Mouse (Mus musculus): ENCODE results near the gene Atn1. TPM values are rescaled to one million over a fixed set of nuclear protein-coding genes. Genes with fewer than 3 reads are reported as not detected.

Gene Atn1
- polyA plus RNA-seq, 1 experiment from 2014 or later = 9.0 TPM

GRCm38 (mm10) chr6:124779984-124780416, 23.7 kb upstream of the Atn1 start:
- Histone ChIP-seq H3K4me2 (ENCODE audit: low read depth, low read length) (peak overlapping the region; percentile 47), H3K9ac (replicated peaks; ENCODE audit: low read length) (peak overlapping the region; percentile 29; the same call in 1 of the 2 replicates), H3K9me3 (replicated peaks; ENCODE audit: control insufficient read depth, low read length) (no peaks in the 10 kb centered on the region), H3K27ac (replicated peaks; ENCODE audit: low read depth, low read length) (no peak overlapping the region), H3K4me1 (ENCODE audit: control insufficient read depth, insufficient read depth, low read length) (peaks cover 4% of the 10 kb centered on the region; the same call in 1 of the 2 replicates), H3K4me3 (ENCODE audit: low read depth, low read length) (peak overlapping the region; percentile 22), H3K27me3 (ENCODE audit: control insufficient read depth, insufficient read depth, low read length) (peaks cover 2% of the 10 kb centered on the region), H3K36me3 (replicated peaks; ENCODE audit: control insufficient read depth, insufficient read depth, low read depth, low read length) (no peaks in the 10 kb centered on the region)
- 6% methylated on average over 10 of the region's 10 CpGs for WGBS
- DNase-seq (ENCODE audit: low spot score) (no peak), ATAC-seq (replicated peaks; ENCODE audit: insufficient number of reproducible peaks, low FRiP score, low TSS enrichment, low read depth) (no peak)

GRCm38 (mm10) chr6:124779222-124779983, 23.1 kb upstream of the Atn1 start, which contains the start of gene Lrrc23:
Gene Lrrc23, minus strand, starts transcription at chr6:124779727.
- WGBS = 2% methylated on average over 23 of the region's 23 CpGs
- no peak; the same call in 1 of the 2 replicates for ATAC-seq (replicated peaks; ENCODE audit: insufficient number of reproducible peaks, low FRiP score, low TSS enrichment, low read depth)
- H3K9me3 ChIP-seq (replicated peaks; ENCODE audit: control insufficient read depth, low read length) = no peaks in the 10 kb centered on the region
- peak within 1 kb of the TSS; percentile 29; the same call in 1 of the 2 replicates for H3K9ac ChIP-seq (replicated peaks; ENCODE audit: low read length)
- H3K4me1 ChIP-seq (ENCODE audit: control insufficient read depth, insufficient read depth, low read length) = peaks cover 4% of the 10 kb centered on the region; the same call in 1 of the 2 replicates
- peaks cover 2% of the 10 kb centered on the region for H3K27me3 ChIP-seq (ENCODE audit: control insufficient read depth, insufficient read depth, low read length)
- no peak within 1 kb of the TSS for H3K27ac ChIP-seq (replicated peaks; ENCODE audit: low read depth, low read length)
- DNase-seq (ENCODE audit: low spot score) = peak; percentile 82
- no peaks in the 10 kb centered on the region for H3K36me3 ChIP-seq (replicated peaks; ENCODE audit: control insufficient read depth, insufficient read depth, low read depth, low read length)
- H3K4me3 ChIP-seq (ENCODE audit: low read depth, low read length) = peak within 1 kb of the TSS; percentile 22
- peak within 1 kb of the TSS; percentile 47 for H3K4me2 ChIP-seq (ENCODE audit: low read depth, low read length)

GRCm38 (mm10) chr6:124770511-124770910, 14.2 kb upstream of the Atn1 start:
- Histone ChIP-seq H3K4me3 (ENCODE audit: low read depth, low read length) (no peak overlapping the region), H3K27ac (replicated peaks; ENCODE audit: low read depth, low read length) (no peak overlapping the region), H3K9ac (replicated peaks; ENCODE audit: low read length) (no peak overlapping the region), H3K4me2 (ENCODE audit: low read depth, low read length) (no peak overlapping the region), H3K27me3 (ENCODE audit: control insufficient read depth, insufficient read depth, low read length) (peaks cover 3% of the 10 kb centered on the region; the same call in 1 of the 2 replicates), H3K4me1 (ENCODE audit: control insufficient read depth, insufficient read depth, low read length) (peaks cover 4% of the 10 kb centered on the region), H3K9me3 (replicated peaks; ENCODE audit: control insufficient read depth, low read length) (no peaks in the 10 kb centered on the region), H3K36me3 (replicated peaks; ENCODE audit: control insufficient read depth, insufficient read depth, low read depth, low read length) (no peaks in the 10 kb centered on the region)
- 84% methylated on average over 15 of the region's 15 CpGs for WGBS
- DNase-seq (ENCODE audit: low spot score) (no peak), ATAC-seq (replicated peaks; ENCODE audit: insufficient number of reproducible peaks, low FRiP score, low TSS enrichment, low read depth) (no peak)

GRCm38 (mm10) chr6:124770013-124770412, 13.7 kb upstream of the Atn1 start:
- Histone ChIP-seq H3K27ac (replicated peaks; ENCODE audit: low read depth, low read length) (no peak overlapping the region), H3K4me2 (ENCODE audit: low read depth, low read length) (peak overlapping the region; percentile 88)

GRCm38 (mm10) chr6:124769101-124769765, 12.9 kb upstream of the Atn1 start, which contains the start of gene Eno2:
Gene Eno2, minus strand, starts transcription at chr6:124769673.
- peak; percentile 38 for ATAC-seq (replicated peaks; ENCODE audit: insufficient number of reproducible peaks, low FRiP score, low TSS enrichment, low read depth)

More at GRCm38 (mm10) chr6:124770013-124770412, 13.7 kb upstream of the Atn1 start:
- no peak for ATAC-seq (replicated peaks; ENCODE audit: insufficient number of reproducible peaks, low FRiP score, low TSS enrichment, low read depth)
- Histone ChIP-seq H3K27me3 (ENCODE audit: control insufficient read depth, insufficient read depth, low read length) (peaks cover 3% of the 10 kb centered on the region; the same call in 1 of the 2 replicates), H3K36me3 (replicated peaks; ENCODE audit: control insufficient read depth, insufficient read depth, low read depth, low read length) (no peaks in the 10 kb centered on the region), H3K9me3 (replicated peaks; ENCODE audit: control insufficient read depth, low read length) (no peaks in the 10 kb centered on the region), H3K4me3 (ENCODE audit: low read depth, low read length) (peak overlapping the region; percentile 44; the same call in 1 of the 2 replicates), H3K9ac (replicated peaks; ENCODE audit: low read length) (no peak overlapping the region; the same call in 1 of the 2 replicates), H3K4me1 (ENCODE audit: control insufficient read depth, insufficient read depth, low read length) (peaks cover 4% of the 10 kb centered on the region)
- WGBS = 63% methylated on average over 7 of the region's 7 CpGs
- no peak for DNase-seq (ENCODE audit: low spot score)

GRCm38 (mm10) chr6:124768704-124769044, 12.3 kb upstream of the Atn1 start:
- WGBS = 2% methylated on average over 9 of the region's 9 CpGs
- peaks cover 3% of the 10 kb centered on the region; the same call in 1 of the 2 replicates for H3K27me3 ChIP-seq (ENCODE audit: control insufficient read depth, insufficient read depth, low read length)

More at GRCm38 (mm10) chr6:124769101-124769765, 12.9 kb upstream of the Atn1 start, which contains the start of gene Eno2:
- peak; percentile 69 for DNase-seq (ENCODE audit: low spot score)
- Histone ChIP-seq H3K4me2 (ENCODE audit: low read depth, low read length) (peak within 1 kb of the TSS; percentile 88), H3K27ac (replicated peaks; ENCODE audit: low read depth, low read length) (no peak within 1 kb of the TSS), H3K4me1 (ENCODE audit: control insufficient read depth, insufficient read depth, low read length) (peaks cover 4% of the 10 kb centered on the region), H3K9ac (replicated peaks; ENCODE audit: low read length) (peak within 1 kb of the TSS; percentile 58), H3K36me3 (replicated peaks; ENCODE audit: control insufficient read depth, insufficient read depth, low read depth, low read length) (no peaks in the 10 kb centered on the region), H3K9me3 (replicated peaks; ENCODE audit: control insufficient read depth, low read length) (no peaks in the 10 kb centered on the region), H3K27me3 (ENCODE audit: control insufficient read depth, insufficient read depth, low read length) (peaks cover 3% of the 10 kb centered on the region; the same call in 1 of the 2 replicates), H3K4me3 (ENCODE audit: low read depth, low read length) (peak within 1 kb of the TSS; percentile 44)
- WGBS = under 1% methylated on average over 51 of the region's 54 CpGs

GRCm38 (mm10) chr6:124767920-124768703, 11.8 kb upstream of the Atn1 start:
- Histone ChIP-seq H3K27me3 (ENCODE audit: control insufficient read depth, insufficient read depth, low read length) (peaks cover 3% of the 10 kb centered on the region; the same call in 1 of the 2 replicates), H3K9me3 (replicated peaks; ENCODE audit: control insufficient read depth, low read length) (no peaks in the 10 kb centered on the region), H3K4me2 (ENCODE audit: low read depth, low read length) (peak overlapping the region; percentile 88), H3K4me1 (ENCODE audit: control insufficient read depth, insufficient read depth, low read length) (peaks cover 4% of the 10 kb centered on the region), H3K9ac (replicated peaks; ENCODE audit: low read length) (no peak overlapping the region), H3K27ac (replicated peaks; ENCODE audit: low read depth, low read length) (no peak overlapping the region), H3K36me3 (replicated peaks; ENCODE audit: control insufficient read depth, insufficient read depth, low read depth, low read length) (no peaks in the 10 kb centered on the region), H3K4me3 (ENCODE audit: low read depth, low read length) (peak overlapping the region; percentile 9; the same call in 1 of the 2 replicates)
- WGBS = 25% methylated on average over 19 of the region's 19 CpGs
- DNase-seq (ENCODE audit: low spot score) (no peak), ATAC-seq (replicated peaks; ENCODE audit: insufficient number of reproducible peaks, low FRiP score, low TSS enrichment, low read depth) (peak; percentile 41; the same call in 1 of the 2 replicates)

More at GRCm38 (mm10) chr6:124768704-124769044, 12.3 kb upstream of the Atn1 start:
- H3K9ac ChIP-seq (replicated peaks; ENCODE audit: low read length) = no peak overlapping the region
- peak overlapping the region; percentile 44 for H3K4me3 ChIP-seq (ENCODE audit: low read depth, low read length)
- H3K4me2 ChIP-seq (ENCODE audit: low read depth, low read length) = peak overlapping the region; percentile 88
- H3K27ac ChIP-seq (replicated peaks; ENCODE audit: low read depth, low read length) = no peak overlapping the region
- DNase-seq (ENCODE audit: low spot score) = no peak
- ATAC-seq (replicated peaks; ENCODE audit: insufficient number of reproducible peaks, low FRiP score, low TSS enrichment, low read depth) = 0 out of 2 replicates have a peak, but pooled peaks have one; percentile 17
- peaks cover 4% of the 10 kb centered on the region for H3K4me1 ChIP-seq (ENCODE audit: control insufficient read depth, insufficient read depth, low read length)
- no peaks in the 10 kb centered on the region for H3K9me3 ChIP-seq (replicated peaks; ENCODE audit: control insufficient read depth, low read length)
- no peaks in the 10 kb centered on the region for H3K36me3 ChIP-seq (replicated peaks; ENCODE audit: control insufficient read depth, insufficient read depth, low read depth, low read length)

Data from embryonic facial prominence, embryonic 11.5 days (tissue).